Mouse (Mus musculus): ENCODE results near the gene Srrd. TPM values are rescaled to one million over a fixed set of nuclear protein-coding genes. Genes with fewer than 3 reads are reported as not detected.

Srrd gene
- total RNA-seq (2015) (33.7 and 40.2 TPM in 2 replicates), total RNA-seq (2017) (15.1 and 18.5 TPM in 2 replicates)

GRCm38 (mm10) chr5:112342463-112343204 lies at the start of gene Srrd, which contains the start of gene Hps4:
TSS of gene Srrd (minus strand) at chr5:112343040.
TSS of gene Hps4 (plus strand) at chr5:112343083.
- peak; percentile 88 for ATAC-seq (replicated peaks; ENCODE audit: poor library complexity)

GRCm38 (mm10) chr5:112391676-112392323 lies 49.0 kb upstream of the Srrd start:
- ATAC-seq (replicated peaks; ENCODE audit: poor library complexity) = no peak

DNA sequence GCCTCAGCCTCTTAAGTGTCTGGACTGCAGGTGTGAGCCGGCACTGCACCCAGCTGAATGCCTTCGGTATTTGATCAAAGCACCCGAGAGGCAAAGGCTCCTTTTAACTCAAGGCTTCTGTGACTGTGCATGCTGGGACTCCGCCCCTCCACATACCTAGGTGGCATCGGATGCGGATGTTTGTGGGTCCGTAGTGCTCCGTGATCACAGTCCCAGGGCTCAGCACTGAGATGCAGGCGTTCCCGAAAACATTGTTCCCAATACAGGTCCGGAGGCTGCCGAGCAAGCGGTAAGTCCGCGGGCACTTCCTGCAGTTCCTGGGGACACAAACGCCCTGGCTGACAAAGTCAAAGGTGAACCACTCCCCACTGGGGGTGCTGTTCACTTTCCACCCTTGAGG lies 48.2 kb upstream of the Srrd start:
- ATAC-seq (replicated peaks; ENCODE audit: poor library complexity) = no peak

DNA sequence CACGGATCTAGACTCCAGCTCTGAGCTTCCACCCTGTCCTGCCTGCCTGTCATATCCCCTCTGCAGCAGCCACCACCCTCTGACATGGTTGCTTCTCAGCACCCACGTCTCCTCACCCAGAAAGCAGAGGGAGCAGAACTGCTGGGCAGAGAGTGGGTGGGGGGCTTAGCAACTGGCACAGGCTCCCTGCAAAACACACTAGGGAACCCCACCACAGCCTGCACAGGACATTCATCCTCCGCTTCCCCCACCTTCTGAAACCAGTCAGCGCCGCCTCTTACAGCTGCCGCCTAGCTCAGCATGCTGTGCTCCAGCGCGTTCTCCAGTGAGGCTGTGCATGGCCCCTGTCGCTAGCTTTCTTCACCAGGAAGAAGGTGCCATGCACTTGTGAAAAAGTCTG lies 46.5 kb upstream of the Srrd start:
- ATAC-seq (replicated peaks; ENCODE audit: poor library complexity) = no peak

- ATAC-seq (replicated peaks; ENCODE audit: poor library complexity) = peak; percentile 63
Measured at GRCm38 (mm10) chr5:112385973-112386372, 43.1 kb upstream of the Srrd start.

DNA sequence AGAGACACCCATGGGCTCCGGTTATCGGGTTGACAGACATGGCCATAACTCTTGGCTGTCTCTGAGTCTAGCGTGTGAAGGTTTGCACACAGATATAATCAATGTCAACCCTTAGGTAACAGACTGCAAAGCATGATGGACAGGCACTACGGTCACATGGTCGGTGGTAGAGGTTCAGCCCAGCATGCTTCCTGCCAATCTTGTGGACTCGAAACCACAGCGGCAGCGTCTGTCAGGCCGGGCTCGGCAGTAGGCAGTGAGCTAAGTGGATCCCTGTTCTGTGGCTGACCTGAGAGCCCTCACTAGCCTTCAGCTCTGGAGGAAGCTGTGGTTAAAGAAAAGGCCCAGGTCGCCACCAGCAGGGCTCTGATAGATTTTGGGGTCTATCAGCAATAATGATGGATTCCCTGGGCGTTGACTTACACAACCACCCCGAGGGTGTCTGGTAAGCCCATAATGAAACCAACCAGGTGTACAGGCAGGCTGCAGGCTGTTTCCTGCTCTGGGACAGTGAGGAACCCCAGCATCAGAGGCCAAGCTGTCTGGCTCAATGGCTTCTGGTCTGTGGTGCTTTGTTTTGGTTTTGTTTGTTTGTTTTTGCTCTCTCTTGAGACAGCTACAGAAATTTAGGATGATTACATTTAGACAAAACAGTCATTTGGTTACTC lies 42.1 kb upstream of the Srrd start:
- ATAC-seq (replicated peaks; ENCODE audit: poor library complexity) = peak; percentile 70

DNA sequence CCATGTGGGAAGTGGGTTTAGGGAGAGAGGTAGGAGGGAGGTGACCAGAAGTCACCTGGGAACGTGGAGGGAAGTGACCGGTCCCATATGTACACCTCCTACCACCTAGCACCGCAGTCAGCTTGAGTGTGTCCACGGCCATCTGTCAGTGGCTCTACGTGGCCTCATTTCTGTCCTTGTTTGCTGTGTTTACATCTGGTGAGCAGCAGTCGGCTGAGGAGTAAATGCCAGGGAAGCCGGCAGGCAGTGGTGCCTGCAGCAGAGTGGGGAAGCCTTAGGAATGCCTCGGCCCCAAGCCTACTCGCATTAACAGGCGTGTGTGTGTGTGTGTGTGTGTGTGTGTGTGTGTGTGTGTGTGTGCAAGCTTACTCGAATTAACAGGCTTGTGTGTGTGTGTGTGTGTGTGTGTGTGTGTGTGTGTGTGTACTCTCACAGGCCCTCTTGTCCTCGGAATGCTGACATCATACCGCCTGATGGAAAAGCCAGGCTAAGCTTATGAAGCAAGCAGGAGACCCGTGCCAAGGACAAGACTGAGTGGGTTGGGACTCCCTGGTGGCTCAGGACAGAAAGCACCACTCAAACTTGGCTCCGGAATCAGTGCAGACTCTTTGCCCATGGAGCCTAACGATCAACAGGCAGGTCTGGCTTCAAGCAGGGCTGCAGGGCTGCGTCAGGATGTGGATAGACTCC lies 39.9 kb upstream of the Srrd start:
- ATAC-seq (replicated peaks; ENCODE audit: poor library complexity) = no peak

DNA sequence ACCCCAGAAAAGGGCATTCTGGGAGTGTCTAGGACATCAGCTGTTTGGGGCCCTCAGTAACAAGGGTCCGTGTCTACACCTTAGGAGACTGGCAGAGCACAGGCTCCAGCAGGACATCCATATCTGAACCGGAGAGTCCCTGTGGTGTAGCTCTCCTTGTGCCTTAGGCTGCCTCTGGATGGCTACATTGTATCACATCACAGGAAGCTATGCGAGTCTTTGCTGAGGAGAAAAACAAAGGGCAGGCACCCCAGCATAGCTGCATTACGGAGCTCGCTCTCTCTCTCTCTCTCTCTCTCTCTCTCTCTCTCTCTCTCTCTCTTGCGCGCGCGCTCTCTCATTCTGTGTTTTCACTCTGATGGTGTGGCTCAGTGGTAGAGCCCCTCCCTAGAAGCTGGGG lies 39.2 kb upstream of the Srrd start:
- ATAC-seq (replicated peaks; ENCODE audit: poor library complexity) = no peak

DNA sequence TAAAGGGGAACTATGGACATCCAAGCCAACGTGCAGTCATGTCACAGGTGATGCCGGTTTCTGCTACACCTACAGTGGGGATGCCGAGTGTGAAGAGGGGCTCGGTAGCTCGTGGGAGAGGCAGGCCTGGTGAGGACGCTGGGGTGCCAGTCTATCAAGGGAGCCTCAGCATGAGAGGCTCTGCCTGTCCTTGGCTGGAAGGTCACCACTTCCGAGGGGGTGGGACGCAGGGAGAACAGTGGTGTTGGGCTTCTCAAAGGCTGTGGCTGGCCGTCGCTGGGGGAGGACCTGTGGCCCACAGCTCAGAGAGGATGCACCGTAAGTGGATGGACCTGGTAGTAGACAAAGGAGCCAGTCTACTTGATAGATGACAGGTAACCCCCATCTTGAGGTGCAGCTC lies 38.3 kb upstream of the Srrd start:
- no peak for ATAC-seq (replicated peaks; ENCODE audit: poor library complexity)

DNA sequence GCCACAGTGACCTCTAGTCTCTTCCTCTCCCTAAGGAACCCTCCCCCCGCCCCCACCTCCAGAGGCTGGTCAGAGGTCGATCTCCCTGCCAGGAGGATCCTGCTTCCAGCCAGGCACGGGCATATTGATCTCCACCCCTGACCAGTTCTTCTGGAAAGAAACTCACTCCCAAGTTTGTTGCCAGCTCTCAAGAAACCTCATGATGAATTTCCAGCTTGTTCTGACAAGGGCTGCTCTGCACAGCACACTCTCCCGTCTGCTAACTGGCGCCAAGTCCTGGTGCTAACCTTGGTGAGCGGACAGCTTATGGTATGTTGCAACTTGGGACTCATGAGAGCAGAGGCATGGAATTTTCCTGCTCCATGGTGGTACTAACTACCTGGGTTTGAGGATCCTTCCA lies 35.9 kb upstream of the Srrd start:
- no peak for ATAC-seq (replicated peaks; ENCODE audit: poor library complexity)

DNA sequence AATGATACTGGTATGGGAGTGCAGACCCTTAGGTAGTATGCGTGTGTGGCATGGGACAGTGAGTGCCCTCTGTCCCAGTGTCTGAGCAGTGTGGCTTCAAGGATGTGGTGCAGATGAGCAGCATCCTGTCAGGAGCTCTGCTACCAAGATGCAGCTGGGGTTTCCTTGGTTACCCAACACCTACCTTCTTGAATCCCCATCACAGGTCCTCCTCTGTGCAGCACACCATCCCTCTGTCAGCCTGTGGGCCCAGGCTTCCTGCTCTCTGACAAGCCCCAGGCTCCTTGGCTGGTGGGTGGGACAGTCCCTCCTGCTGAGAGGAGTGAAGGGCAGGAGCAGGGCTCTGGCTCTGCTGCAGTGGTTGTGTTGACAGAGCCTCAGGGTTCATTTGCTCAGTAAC lies 34.5 kb upstream of the Srrd start:
- ATAC-seq (replicated peaks; ENCODE audit: poor library complexity) = no peak

- peak; percentile 58 for ATAC-seq (replicated peaks; ENCODE audit: poor library complexity)
Measured at GRCm38 (mm10) chr5:112376111-112376510, 33.3 kb upstream of the Srrd start.

DNA sequence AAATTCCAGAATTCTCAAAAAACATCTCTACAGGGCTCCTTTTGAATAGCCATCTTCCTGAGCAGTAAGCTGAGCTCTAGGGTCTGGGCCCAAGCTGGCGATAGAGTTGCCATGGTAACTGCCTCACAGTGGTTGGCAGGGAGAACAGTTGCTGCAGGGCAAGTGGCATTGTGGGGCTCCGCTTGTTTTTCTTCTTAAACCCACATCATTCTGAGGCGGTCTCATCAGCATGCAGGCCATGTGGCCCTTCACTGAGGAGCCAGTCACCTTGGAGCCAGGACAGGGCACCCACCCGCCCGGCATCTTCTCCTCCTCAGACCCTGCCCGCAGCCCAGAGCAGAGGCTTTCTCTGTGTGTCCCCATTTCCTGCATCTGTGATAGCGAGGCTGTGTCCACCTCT lies 29.1 kb upstream of the Srrd start:
- ATAC-seq (replicated peaks; ENCODE audit: poor library complexity) = no peak

- no peak for ATAC-seq (replicated peaks; ENCODE audit: poor library complexity)
Measured at GRCm38 (mm10) chr5:112370236-112370813, 27.5 kb upstream of the Srrd start.

DNA sequence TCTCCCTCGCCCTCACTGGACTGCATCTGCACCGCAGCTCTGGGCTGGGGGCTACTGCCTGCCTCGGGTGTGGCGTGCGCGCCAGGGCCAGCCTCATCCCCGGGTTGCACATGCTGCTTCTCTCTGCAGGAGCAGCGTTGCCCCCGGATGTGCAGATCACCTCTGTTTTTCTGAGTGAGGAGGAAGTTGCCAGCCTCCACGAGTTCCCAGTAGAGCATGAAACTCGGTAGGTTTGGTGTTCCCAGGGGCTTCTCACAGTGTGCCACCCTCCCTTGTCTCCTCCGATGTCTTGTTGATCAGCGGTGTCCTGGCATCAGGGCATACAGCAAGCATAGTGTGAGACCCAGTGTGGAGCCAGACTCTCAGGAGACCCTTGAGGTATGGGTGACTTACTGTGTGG lies 26.5 kb upstream of the Srrd start:
- ATAC-seq (replicated peaks; ENCODE audit: poor library complexity) = no peak

GRCm38 (mm10) chr5:112368666-112369065 lies 25.8 kb upstream of the Srrd start:
- ATAC-seq (replicated peaks; ENCODE audit: poor library complexity) = no peak

DNA sequence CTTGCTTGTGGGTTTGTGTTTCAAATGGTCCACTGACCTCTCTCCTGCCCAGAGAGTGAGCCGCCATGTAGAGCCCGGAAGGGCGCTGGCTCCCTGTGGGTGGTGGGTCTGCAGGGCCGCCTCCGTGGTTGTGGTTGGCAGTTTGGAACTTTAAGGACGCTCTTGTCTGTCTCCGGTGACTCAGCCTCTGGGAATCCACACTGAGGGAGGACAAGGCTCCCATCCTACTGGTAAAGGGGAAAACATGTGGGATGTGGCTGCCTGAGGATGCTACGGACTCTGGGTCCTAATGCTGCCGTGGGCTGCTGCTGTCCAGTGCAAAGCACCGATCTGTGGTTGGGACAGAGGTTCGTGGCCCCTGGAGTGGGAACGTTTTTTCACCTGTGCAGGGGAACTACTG lies 25.1 kb upstream of the Srrd start:
- no peak for ATAC-seq (replicated peaks; ENCODE audit: poor library complexity)

- no peak for ATAC-seq (replicated peaks; ENCODE audit: poor library complexity)
Measured at GRCm38 (mm10) chr5:112367338-112367737, 24.5 kb upstream of the Srrd start.

DNA sequence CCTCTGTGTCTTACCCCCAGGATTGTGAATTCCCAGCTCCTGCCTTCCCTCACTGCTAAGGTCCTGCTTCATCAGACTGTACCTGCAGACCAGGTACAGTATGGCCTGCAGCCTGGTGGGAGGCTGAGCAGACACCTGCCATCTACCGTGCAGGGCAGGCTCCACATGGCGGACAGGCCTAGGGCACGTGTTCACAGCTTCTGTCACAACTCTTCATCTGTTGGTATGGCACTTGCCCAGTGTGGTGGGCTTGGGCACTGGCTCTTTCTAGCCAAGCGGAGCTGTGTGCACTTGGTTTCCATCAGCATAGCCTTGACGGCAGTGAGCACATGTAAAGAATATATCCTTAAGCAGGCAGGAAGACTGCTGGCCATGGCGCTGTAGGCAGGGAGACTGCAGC lies 24.0 kb upstream of the Srrd start:
- no peak for ATAC-seq (replicated peaks; ENCODE audit: poor library complexity)

GRCm38 (mm10) chr5:112364184-112364797 lies 21.5 kb upstream of the Srrd start:
- no peak for ATAC-seq (replicated peaks; ENCODE audit: poor library complexity)

- ATAC-seq (replicated peaks; ENCODE audit: poor library complexity) = no peak
Measured at GRCm38 (mm10) chr5:112360077-112360476, 17.2 kb upstream of the Srrd start.

Data from megakaryocyte progenitor cell, adult 5-6 weeks (primary cell).